Comparison of ENCODE assay signal across 26 mouse cellular contexts in genomic region chr7:125517470-125517869, GRCm38 (mm10). TPM values are rescaled to one million over a fixed set of nuclear protein-coding genes. Genes with fewer than 3 reads are reported as not detected.
A peak's percentile ranks its signal among the peaks of the same experiment; 100 is the strongest.
DNase-seq lines count a peak whose midpoint lies in the region; ATAC-seq and TF ChIP-seq lines count a peak whose summit lies in the region.
"Had no signal": no experiment of that assay in that cellular context is flagged by ENCODE, and none has a peak within 500 bp of the region (broad histone marks: within the 10 kb centered on the region; RNA-seq: fewer than 3 reads in every experiment).

No protein-coding gene starts in this region.

- peak; percentile 22 for DNase-seq in heart, adult 11 months
- DNase-seq in heart, postnatal 10 days: no peak
- DNase-seq in MEL (ENCODE audit: low read depth, low spot score): no peak
- DNase-seq in embryo, embryonic 11 days: peak; percentile 13
- no peak for DNase-seq in liver, embryonic 14.5 days (ENCODE audit: low read depth in 3 of 3, low spot score in 3 of 3)
- no peak for DNase-seq in left cerebral cortex, adult 18-20 months (ENCODE audit: low spot score in 2 of 2)
- no peak for DNase-seq in thymus, postnatal 25 days
- DNase-seq: cerebellum, adult 11-12 months; cerebellum, postnatal 10 days; gastrocnemius, adult 2 months; heart, postnatal 4 days; kidney, adult 8-10 months; kidney, postnatal 10 days had no signal

- H3K4me3 ChIP-seq in MEL (ENCODE audit: control insufficient read depth in 1 of 2, insufficient read depth in 1 of 2, low read depth in 2 of 2, low read length in 2 of 2): no peak overlapping the region
- no peak overlapping the region for H3K4me3 ChIP-seq in liver, embryonic 14.5 days (ENCODE audit: insufficient read depth in 1 of 2, low read depth in 2 of 2, low read length in 2 of 2)
- H3K4me3 ChIP-seq: erythroblast, embryonic 14.5 days; forebrain, embryonic 12.5 days; gastrocnemius, adult 2 months; heart, embryonic 15.5 days; intestine, embryonic 15.5 days; layer of hippocampus, adult 2 months; limb, embryonic 13.5 days; neural tube, embryonic 15.5 days had no signal

- H3K4me1 ChIP-seq in MEL (ENCODE audit: control insufficient read depth in 1 of 2, insufficient read depth in 2 of 2, low read length in 2 of 2): peaks cover 20 to 41% of the 10 kb centered on the region in 2 experiments
- peaks cover 50 to 57% of the 10 kb centered on the region in 2 experiments for H3K4me1 ChIP-seq in liver, embryonic 14.5 days (replicated peaks; ENCODE audit: control insufficient read depth in 2 of 2, insufficient read depth in 2 of 2, low read length in 1 of 2)
- H3K4me1 ChIP-seq: forebrain, embryonic 12.5 days; intestine, embryonic 15.5 days; neural tube, embryonic 15.5 days had no signal

- no peaks in the 10 kb centered on the region for H3K9me3 ChIP-seq in MEL (replicated peaks; ENCODE audit: insufficient read depth, low read length)
- no peaks in the 10 kb centered on the region for H3K9me3 ChIP-seq in liver, embryonic 14.5 days (ENCODE audit: control insufficient read depth, low read length)
- H3K9me3 ChIP-seq: forebrain, embryonic 12.5 days; heart, embryonic 15.5 days; intestine, embryonic 15.5 days; limb, embryonic 13.5 days; neural tube, embryonic 15.5 days had no signal

- no peak overlapping the region for H3K4me2 ChIP-seq in liver, embryonic 14.5 days (ENCODE audit: low read depth)
- H3K4me2 ChIP-seq: forebrain, embryonic 12.5 days; heart, embryonic 15.5 days; intestine, embryonic 15.5 days; limb, embryonic 13.5 days; midbrain, embryonic 11.5 days; neural tube, embryonic 15.5 days had no signal

- peak overlapping the region; percentile 59; the same call in 1 of the 2 replicates for H3K27ac ChIP-seq in MEL (ENCODE audit: control insufficient read depth, low read depth, low read length)
- H3K27ac ChIP-seq in liver, embryonic 14.5 days: peak overlapping the region; percentile 72
- H3K27ac ChIP-seq: forebrain, embryonic 12.5 days; gastrocnemius, adult 2 months; heart, embryonic 15.5 days; intestine, embryonic 15.5 days; layer of hippocampus, adult 2 months; limb, embryonic 13.5 days; macrophage; neural tube, embryonic 15.5 days; stomach, postnatal 0 days had no signal

- no peaks in the 10 kb centered on the region for H3K79me2 ChIP-seq in MEL (ENCODE audit: control insufficient read depth, insufficient read depth, low read length, poor library complexity)

- H3K36me3 ChIP-seq in MEL (ENCODE audit: control insufficient read depth in 1 of 2, insufficient read depth in 2 of 2, low read length in 2 of 2): peaks cover 0 to 36% of the 10 kb centered on the region in 2 experiments; a peak in 2 of 4 replicates
- no peaks in the 10 kb centered on the region for H3K36me3 ChIP-seq in liver, embryonic 14.5 days (replicated peaks; ENCODE audit: control insufficient read depth, insufficient read depth, low read depth)
- H3K36me3 ChIP-seq: forebrain, embryonic 12.5 days; heart, embryonic 15.5 days; intestine, embryonic 15.5 days; limb, embryonic 13.5 days; neural tube, embryonic 15.5 days had no signal

- H3K9ac ChIP-seq in MEL (ENCODE audit: control insufficient read depth, low read depth, low read length, poor library complexity, severe bottlenecking): no peak overlapping the region
- no peak overlapping the region for H3K9ac ChIP-seq in liver, embryonic 14.5 days (replicated peaks)
- H3K9ac ChIP-seq: forebrain, embryonic 12.5 days; heart, embryonic 15.5 days; intestine, embryonic 15.5 days; limb, embryonic 13.5 days; neural tube, embryonic 15.5 days had no signal

- ATAC-seq in liver, embryonic 14.5 days (ENCODE audit: insufficient read depth): no peak
- ATAC-seq: CD4-positive, CD25-positive, alpha-beta regulatory T cell, adult 4 months; hindbrain, embryonic 16.5 days; intestine, embryonic 15.5 days; Patski had no signal

- no peak for TF ChIP-seq POLR2A in MEL (IDR thresholded peaks at IDR 0.05; ENCODE audit: control insufficient read depth in 1 of 2, insufficient read depth in 1 of 2, low read depth in 1 of 2, low read length in 2 of 2, poor library complexity in 1 of 2)

- no peaks in the 10 kb centered on the region for H3K27me3 ChIP-seq in MEL (ENCODE audit: control insufficient read depth in 1 of 2, insufficient read depth in 2 of 2, low read length in 2 of 2)
- H3K27me3 ChIP-seq in liver, embryonic 14.5 days (ENCODE audit: control insufficient read depth, insufficient read depth, low read length): no peaks in the 10 kb centered on the region
- H3K27me3 ChIP-seq: forebrain, embryonic 12.5 days; heart, embryonic 15.5 days; intestine, embryonic 15.5 days; limb, embryonic 13.5 days; neural tube, embryonic 15.5 days had no signal

- intact Hi-C loops in heart, postnatal 10 days (cut with DNase I): no loop called here

- 81% methylated on average over 6 of the region's 6 CpGs for WGBS in liver, embryonic 14.5 days (ENCODE audit: insufficient replicate concordance)

- no peak for TF ChIP-seq EP300 in MEL (IDR thresholded peaks at IDR 0.05; ENCODE audit: low read depth in 1 of 2, low read length in 2 of 2)
- no peak for TF ChIP-seq EP300 in liver, embryonic 14.5 days (IDR thresholded peaks at IDR 0.05; ENCODE audit: low read depth)

- no peak for TF ChIP-seq CTCF in MEL (IDR thresholded peaks at IDR 0.05 in 2 of 3, conservative IDR thresholded peaks at IDR 0.05 in 1 of 3; ENCODE audit: control insufficient read depth in 1 of 3, insufficient read depth in 1 of 3, low read depth in 2 of 3, low read length in 3 of 3, poor library complexity in 1 of 3, severe bottlenecking in 1 of 3)
- no peak for TF ChIP-seq CTCF in liver, embryonic 14.5 days (IDR thresholded peaks at IDR 0.05; ENCODE audit: low read depth)

- no peak for TF ChIP-seq RAD21 in MEL (IDR thresholded peaks at IDR 0.05; ENCODE audit: low read depth, low read length)

TF ChIP-seq in MEL, 35 proteins besides CTCF, POLR2A, EP300 and RAD21:
- TF ChIP-seq ZC3H11A (IDR thresholded peaks at IDR 0.05; ENCODE audit: low read depth, low read length) (no peak), MYC (IDR thresholded peaks at IDR 0.05; ENCODE audit: low read depth, low read length) (no peak), POLR2AphosphoS2 (IDR thresholded peaks at IDR 0.05; ENCODE audit: low read length) (no peak), E2F4 (IDR thresholded peaks at IDR 0.05; ENCODE audit: borderline replicate concordance, low read depth, low read length) (no peak), RCOR1 (IDR thresholded peaks at IDR 0.05; ENCODE audit: low read depth, low read length) (no peak), CHD2 (IDR thresholded peaks at IDR 0.05; ENCODE audit: low read length) (no peak), MAX (IDR thresholded peaks at IDR 0.05; ENCODE audit: low read length) (no peak), MAZ (IDR thresholded peaks at IDR 0.05; ENCODE audit: low read depth, low read length) (no peak), ELF1 (IDR thresholded peaks at IDR 0.05; ENCODE audit: low read depth, low read length) (no peak), MAFK (IDR thresholded peaks at IDR 0.05; ENCODE audit: borderline replicate concordance, low read depth, low read length) (no peak), MEF2A (IDR thresholded peaks at IDR 0.05; ENCODE audit: extremely low read depth, insufficient replicate concordance, low read depth, low read length, poor library complexity, severe bottlenecking) (no peak), POLR2AphosphoS5 (IDR thresholded peaks at IDR 0.05; ENCODE audit: borderline replicate concordance, low read depth, low read length) (no peak), TBP (IDR thresholded peaks at IDR 0.05; ENCODE audit: low read depth, low read length) (no peak), BHLHE40 (IDR thresholded peaks at IDR 0.05; ENCODE audit: borderline replicate concordance, low read depth, low read length) (no peak), ZKSCAN1 (IDR thresholded peaks at IDR 0.05; ENCODE audit: low read depth, low read length) (no peak), NELFE (IDR thresholded peaks at IDR 0.05; ENCODE audit: low read depth, low read length) (no peak), MXI1 (IDR thresholded peaks at IDR 0.05; ENCODE audit: low read depth, low read length) (no peak), HCFC1 (IDR thresholded peaks at IDR 0.05; ENCODE audit: low read depth, low read length) (no peak), ZNF384 (IDR thresholded peaks at IDR 0.05; ENCODE audit: low read depth, low read length) (no peak)
TF ChIP-seq in MEL: peak in this region for 0.

RNA-seq across cellular contexts. Expression of gene Nsmce1, which starts 26.1 kb away (rescaled TPM):
- total RNA-seq in heart, postnatal 10 days (2021): 10 to 100 TPM; 43.6 to 45.8 TPM
- 58.1 and 59.7 TPM in 2 replicates for total RNA-seq in MEL (2012; rRNA removed)
- polyA plus RNA-seq in MEL (2012; ENCODE audit: insufficient read depth in 1 of 2, insufficient read length in 2 of 2, low read depth in 1 of 2, low replicate concordance in 2 of 2, missing spikeins in 1 of 2): 10 to 100 TPM in 1 of 2 experiments, not detected in 1; 59.2 TPM
- 27.5 and 42.3 TPM in 2 replicates for polyA plus RNA-seq in liver, embryonic 14.5 days (2012; rRNA removed)
- 90.1 and 92.5 TPM in 2 replicates for polyA plus RNA-seq in liver, embryonic 14.5 days (2014; fragmentation: Nextera tagmentation; extraction: Ambion mirVana)
- total RNA-seq in left cerebral cortex, adult 18-20 months (2021): 10 to 100 TPM; 12.1 to 13.4 TPM

RNA-seq across cellular contexts. Expression of gene Il4ra, which starts 34.5 kb away (rescaled TPM):
- 10 to 100 TPM; 25.1 to 29.6 TPM for total RNA-seq in heart, postnatal 10 days (2021)
- total RNA-seq in MEL (2012; rRNA removed): 2.9 and 3.6 TPM in 2 replicates
- 1 to 10 TPM in 1 of 2 experiments, not detected in 1; 5.0 TPM for polyA plus RNA-seq in MEL (2012; ENCODE audit: insufficient read depth in 1 of 2, insufficient read length in 2 of 2, low read depth in 1 of 2, low replicate concordance in 2 of 2, missing spikeins in 1 of 2)
- 1.9 and 2.8 TPM in 2 replicates for polyA plus RNA-seq in liver, embryonic 14.5 days (2012; rRNA removed)
- polyA plus RNA-seq in liver, embryonic 14.5 days (2014; fragmentation: Nextera tagmentation; extraction: Ambion mirVana): 1.9 and 2.4 TPM in 2 replicates
- 1 to 10 TPM; 9.0 to 9.2 TPM for total RNA-seq in left cerebral cortex, adult 18-20 months (2021)

Comparison
In these comparisons a context has a peak if more than half of its experiments do, and no peak if none do; other contexts are left out.
1. DNase-seq: peak in heart, adult 11 months (single experiment) and embryo, embryonic 11 days (single experiment); none in heart, postnatal 10 days (0 of 2), MEL (single experiment), liver, embryonic 14.5 days (0 of 3), left cerebral cortex, adult 18-20 months (0 of 2) and thymus, postnatal 25 days (single experiment).